Mouse (Mus musculus) intestine, embryonic 14.5 days (tissue): ENCODE results near the gene Pum2. TPM values are rescaled to one million over a fixed set of nuclear protein-coding genes. Genes with fewer than 3 reads are reported as not detected.
A peak's percentile ranks its signal among the peaks of the same experiment; 100 is the strongest.

Experiments used
- ATAC-seq: fragments of 200-750 bp; cut with Nextera tagmentation; replicated peaks from 2 replicates; pipeline ENCODE4 v1.8.0; 2017; ENCODE audit warnings: low read depth, moderate number of reproducible peaks, moderate TSS enrichment, moderate library complexity; ENCODE audit not compliant: low FRiP score, low TSS enrichment
- DNase-seq: peaks from one replicate; pipeline ENCODE4 v3.0.0-alpha.2; 2018; ENCODE audit warnings: low spot score
- H3K27ac ChIP-seq: fragments of 300-500 bp; sonication (generic); 2 replicates; pipeline ENCODE4 v1.5.1; 2014; ENCODE audit warnings: low read depth, mild to moderate bottlenecking, control low read depth
- H3K27me3 ChIP-seq: fragments of 300-500 bp; sonication (generic); replicated peaks from 2 replicates; pipeline ENCODE4 v1.6.1; 2014; ENCODE audit warnings: low read length, control low read depth; ENCODE audit not compliant: control insufficient read depth, insufficient read depth
- H3K36me3 ChIP-seq: fragments of 300-500 bp; sonication (generic); 2 replicates; pipeline ENCODE4 v1.6.1; 2014; ENCODE audit warnings: low read length, control low read depth; ENCODE audit not compliant: control insufficient read depth, insufficient read depth
- H3K4me1 ChIP-seq: fragments of 300-500 bp; sonication (generic); replicated peaks from 2 replicates; pipeline ENCODE4 v1.6.1; 2014; ENCODE audit warnings: low read length, control low read depth, mixed read lengths; ENCODE audit not compliant: control insufficient read depth, insufficient read depth
- H3K4me2 ChIP-seq: fragments of 300-500 bp; sonication (generic); 2 replicates; pipeline ENCODE4 v1.6.1; 2014; ENCODE audit warnings: low read length
- H3K4me3 ChIP-seq: fragments of 300-500 bp; sonication (generic); 2 replicates; pipeline ENCODE4 v1.5.1; 2014; ENCODE audit warnings: low read depth, low read length, control low read depth, mixed read lengths
- H3K9ac ChIP-seq: fragments of 300-500 bp; sonication (generic); 2 replicates; pipeline ENCODE4 v1.6.1; 2014; ENCODE audit warnings: mild to moderate bottlenecking, low read length
- H3K9me3 ChIP-seq: fragments of 300-500 bp; sonication (generic); 2 replicates; pipeline ENCODE4 v1.6.1; 2016; ENCODE audit warnings: low read length, control low read depth; ENCODE audit not compliant: control insufficient read depth
- WGBS: fragments of 180-500 bp; shearing (Covaris S2); extraction: QIAGEN DNeasy Blood & Tissue Kit; methylation state at CpG from one replicate; pipeline ENCODE4 v1.1.7; 2014; 5-methylcytosine and 5-hydroxymethylcytosine counted together
- polyA plus RNA-seq: library from polyadenylated mRNA; unstranded; fragments of >200 nt; fragmentation: Nextera tagmentation; extraction: Ambion mirVana; gene quantifications from 2 replicates; pipeline ENCODE4 v1.2.1, GENCODE M21; 2014

Pum2 gene
- polyA plus RNA-seq, 1 experiment from 2014 or later = 59.2 TPM

DNA sequence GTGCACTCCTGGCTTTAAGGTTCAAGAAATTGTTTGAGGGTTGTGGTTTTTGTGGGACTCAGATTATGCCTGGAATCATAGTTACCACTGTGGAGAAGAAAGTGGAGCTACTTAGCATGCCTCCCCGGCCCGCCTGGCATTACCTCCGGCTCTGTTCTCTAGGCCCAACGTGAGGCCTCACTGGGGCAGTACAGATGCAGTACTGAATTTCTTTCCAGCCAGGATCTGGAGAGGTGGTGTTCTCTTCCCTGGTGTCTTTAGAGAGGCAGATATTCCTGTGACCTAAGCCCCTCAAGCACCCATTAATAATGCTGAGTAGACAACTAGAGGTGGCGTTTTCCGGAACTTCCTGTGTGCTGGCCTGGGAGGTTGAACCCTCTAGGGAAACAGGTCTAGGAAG is 99.4 kb downstream of the Pum2 start:
- WGBS = 23% methylated on average over 6 of the region's 6 CpGs
- no peak for ATAC-seq
- H3K9ac ChIP-seq = peak overlapping the region; percentile 91; the same call in 1 of the 2 replicates

DNA sequence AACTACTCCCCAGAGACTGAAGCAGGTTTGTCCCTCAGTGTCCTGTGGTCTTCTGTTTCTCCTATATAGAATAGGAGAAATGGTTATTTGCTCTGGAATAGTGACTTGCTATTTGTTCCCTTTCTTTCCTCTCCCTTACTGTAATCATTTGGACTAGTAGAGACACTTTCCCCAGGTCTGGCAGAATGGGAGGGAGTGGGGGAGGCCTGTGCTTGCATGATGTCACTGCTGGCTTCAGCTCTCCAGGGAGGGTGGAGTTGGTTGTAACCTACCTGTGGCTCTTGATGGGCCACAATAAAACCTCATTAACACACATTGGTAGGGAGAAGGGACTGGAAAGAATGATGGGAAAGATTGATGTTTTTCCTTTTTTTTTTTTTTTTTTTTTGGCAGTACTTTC is 100.2 kb downstream of the Pum2 start:
- Histone ChIP-seq H3K4me1 (peaks cover 13% of the 10 kb centered on the region), H3K27me3 (no peaks in the 10 kb centered on the region), H3K9me3 (no peaks in the 10 kb centered on the region), H3K27ac (no peak overlapping the region), H3K36me3 (no peaks in the 10 kb centered on the region), H3K9ac (no peak overlapping the region), H3K4me3 (no peak overlapping the region), H3K4me2 (no peak overlapping the region; the same call in 1 of the 2 replicates)
- DNase-seq (no peak), ATAC-seq (no peak)

More for the DNA sequence above, 99.4 kb downstream of the Pum2 start:
- Histone ChIP-seq H3K4me2 (peak overlapping the region; percentile 55), H3K4me3 (peak overlapping the region; percentile 95), H3K9me3 (no peaks in the 10 kb centered on the region), H3K27ac (no peak overlapping the region), H3K27me3 (no peaks in the 10 kb centered on the region), H3K36me3 (no peaks in the 10 kb centered on the region), H3K4me1 (peaks cover 13% of the 10 kb centered on the region)
- peak; percentile 60 for DNase-seq

DNA sequence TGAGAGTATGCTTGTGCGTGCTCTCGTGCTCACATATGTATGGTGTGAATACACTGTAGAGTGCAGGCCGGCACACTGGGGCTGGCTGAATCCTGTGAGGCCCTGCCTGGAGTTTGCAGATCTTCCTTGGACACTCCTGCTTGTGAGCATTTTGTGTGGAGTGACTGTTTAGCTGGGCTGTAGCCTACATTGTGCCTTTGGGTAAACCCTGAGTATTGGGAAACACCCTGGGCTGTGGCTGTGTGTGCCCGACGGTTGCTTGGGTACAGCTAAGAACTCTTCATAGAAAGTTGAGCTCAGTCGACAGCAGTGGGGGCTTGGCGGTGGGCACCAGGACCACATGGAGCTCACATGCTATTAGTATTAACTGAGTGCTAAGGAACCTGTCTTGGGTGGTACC is 102.3 kb downstream of the Pum2 start:
- DNase-seq (no peak), ATAC-seq (no peak)
- H3K27ac ChIP-seq = no peak overlapping the region
- H3K4me2 ChIP-seq = no peak overlapping the region
- no peaks in the 10 kb centered on the region for H3K36me3 ChIP-seq
- peaks cover 23% of the 10 kb centered on the region for H3K4me1 ChIP-seq
- no peaks in the 10 kb centered on the region for H3K9me3 ChIP-seq
- no peak overlapping the region for H3K4me3 ChIP-seq
- no peaks in the 10 kb centered on the region for H3K27me3 ChIP-seq
- 92% methylated on average over 7 of the region's 7 CpGs for WGBS
- no peak overlapping the region for H3K9ac ChIP-seq

DNA sequence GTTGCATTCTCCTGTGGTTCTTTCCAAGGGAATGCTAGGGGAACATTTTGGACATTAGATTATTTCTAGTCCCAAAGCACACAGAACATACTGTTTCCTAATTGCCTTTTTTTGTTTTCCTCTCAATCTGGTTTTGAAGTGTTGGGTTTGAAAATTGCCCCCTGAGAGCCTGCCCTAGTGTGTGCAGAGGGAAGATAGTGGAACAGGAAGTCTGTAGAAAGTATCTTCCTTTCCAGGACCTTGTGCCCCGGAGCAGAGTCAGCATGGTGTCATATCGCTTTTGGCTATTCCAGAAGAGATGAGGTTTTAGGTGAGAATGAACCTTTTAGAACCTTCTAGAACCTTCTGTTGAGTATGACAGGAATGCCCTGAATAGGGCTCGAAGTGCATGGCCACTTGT is 102.8 kb downstream of the Pum2 start:
- no peak overlapping the region for H3K27ac ChIP-seq
- 82% methylated on average over 3 of the region's 3 CpGs for WGBS
- no peaks in the 10 kb centered on the region for H3K9me3 ChIP-seq
- H3K36me3 ChIP-seq = no peaks in the 10 kb centered on the region
- no peak overlapping the region for H3K4me2 ChIP-seq
- DNase-seq (no peak), ATAC-seq (no peak)
- H3K27me3 ChIP-seq = no peaks in the 10 kb centered on the region
- H3K4me3 ChIP-seq = no peak overlapping the region
- peaks cover 26% of the 10 kb centered on the region for H3K4me1 ChIP-seq
- no peak overlapping the region for H3K9ac ChIP-seq

DNA sequence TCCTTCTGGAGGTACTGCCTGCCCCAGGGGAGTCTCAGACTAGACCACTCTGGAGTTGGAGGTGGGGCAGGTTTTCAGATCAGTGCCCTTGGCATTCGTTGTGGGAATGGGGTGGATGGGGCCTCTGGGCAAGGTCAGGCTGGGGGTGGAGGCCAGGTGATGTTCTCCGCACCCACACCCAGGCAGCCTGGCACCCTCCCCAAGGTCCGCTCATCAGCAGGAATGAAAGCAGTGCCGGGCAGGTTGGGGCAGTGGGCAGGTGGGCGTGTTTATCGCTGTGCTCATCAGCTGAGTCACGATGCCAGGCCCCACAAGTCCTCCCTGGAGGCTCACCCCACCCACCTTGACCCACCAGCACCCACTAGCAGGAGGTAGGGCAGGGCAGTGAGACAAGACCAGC is 104.2 kb downstream of the Pum2 start:
- no peak overlapping the region for H3K4me2 ChIP-seq
- WGBS = 86% methylated on average over 7 of the region's 7 CpGs
- H3K27ac ChIP-seq = no peak overlapping the region
- H3K4me3 ChIP-seq = no peak overlapping the region
- H3K4me1 ChIP-seq = peaks cover 25% of the 10 kb centered on the region
- no peak for ATAC-seq
- DNase-seq = no peak
- no peaks in the 10 kb centered on the region for H3K36me3 ChIP-seq
- no peak overlapping the region for H3K9ac ChIP-seq
- H3K27me3 ChIP-seq = no peaks in the 10 kb centered on the region
- no peaks in the 10 kb centered on the region for H3K9me3 ChIP-seq

DNA sequence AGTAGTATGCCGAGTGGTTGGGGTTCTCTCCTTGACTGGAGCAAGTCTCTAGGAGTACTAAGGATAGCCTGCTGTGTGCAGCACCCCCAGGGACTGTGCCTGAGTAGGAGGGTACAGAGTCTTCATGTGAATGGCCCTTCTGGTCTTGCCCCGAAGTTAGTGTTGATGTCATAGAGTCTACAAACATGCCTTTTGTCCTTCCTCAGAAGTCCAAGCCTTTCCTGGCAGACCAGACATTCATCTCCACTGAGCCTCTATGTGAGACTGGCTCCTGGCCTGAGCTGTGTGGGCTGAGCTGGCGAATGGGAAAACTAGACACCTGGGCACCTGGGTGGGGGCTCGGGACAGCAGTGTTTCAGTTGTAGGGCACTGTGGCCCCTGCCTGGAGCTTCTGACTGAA is 105.9 kb downstream of the Pum2 start:
- Histone ChIP-seq H3K4me1 (peaks cover 13% of the 10 kb centered on the region; the same call in 1 of the 2 replicates), H3K27ac (no peak overlapping the region), H3K27me3 (no peaks in the 10 kb centered on the region), H3K9ac (no peak overlapping the region), H3K9me3 (no peaks in the 10 kb centered on the region), H3K4me2 (no peak overlapping the region), H3K4me3 (no peak overlapping the region), H3K36me3 (no peaks in the 10 kb centered on the region)
- no peak for ATAC-seq
- no peak for DNase-seq
- WGBS = 78% methylated on average over 4 of the region's 4 CpGs

DNA sequence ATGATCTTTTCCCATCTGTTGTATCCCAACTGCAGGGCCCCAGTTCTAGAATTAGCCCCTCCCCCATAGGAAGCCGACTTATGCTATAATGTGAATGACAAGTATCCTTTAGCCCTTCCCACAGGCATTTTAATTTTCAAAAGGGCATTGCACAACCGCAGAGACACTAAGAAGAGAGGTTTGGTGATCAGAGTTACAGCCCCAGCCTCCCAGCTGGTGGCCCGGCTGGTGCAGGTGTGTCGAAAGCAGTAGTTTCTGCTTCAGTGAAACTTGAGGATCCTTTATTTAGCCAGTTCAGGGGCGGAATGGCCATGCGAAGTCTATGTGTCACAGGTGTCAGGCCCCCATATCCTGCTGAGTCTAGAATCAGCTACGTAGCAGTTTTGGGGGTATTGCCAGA is 107.2 kb downstream of the Pum2 start:
- H3K9ac ChIP-seq = no peak overlapping the region
- no peak for ATAC-seq
- H3K4me1 ChIP-seq = peaks cover 13% of the 10 kb centered on the region; the same call in 1 of the 2 replicates
- no peaks in the 10 kb centered on the region for H3K36me3 ChIP-seq
- 80% methylated on average over 7 of the region's 7 CpGs for WGBS
- H3K9me3 ChIP-seq = no peaks in the 10 kb centered on the region
- DNase-seq = no peak
- no peaks in the 10 kb centered on the region for H3K27me3 ChIP-seq
- no peak overlapping the region for H3K27ac ChIP-seq
- H3K4me2 ChIP-seq = no peak overlapping the region
- H3K4me3 ChIP-seq = no peak overlapping the region

DNA sequence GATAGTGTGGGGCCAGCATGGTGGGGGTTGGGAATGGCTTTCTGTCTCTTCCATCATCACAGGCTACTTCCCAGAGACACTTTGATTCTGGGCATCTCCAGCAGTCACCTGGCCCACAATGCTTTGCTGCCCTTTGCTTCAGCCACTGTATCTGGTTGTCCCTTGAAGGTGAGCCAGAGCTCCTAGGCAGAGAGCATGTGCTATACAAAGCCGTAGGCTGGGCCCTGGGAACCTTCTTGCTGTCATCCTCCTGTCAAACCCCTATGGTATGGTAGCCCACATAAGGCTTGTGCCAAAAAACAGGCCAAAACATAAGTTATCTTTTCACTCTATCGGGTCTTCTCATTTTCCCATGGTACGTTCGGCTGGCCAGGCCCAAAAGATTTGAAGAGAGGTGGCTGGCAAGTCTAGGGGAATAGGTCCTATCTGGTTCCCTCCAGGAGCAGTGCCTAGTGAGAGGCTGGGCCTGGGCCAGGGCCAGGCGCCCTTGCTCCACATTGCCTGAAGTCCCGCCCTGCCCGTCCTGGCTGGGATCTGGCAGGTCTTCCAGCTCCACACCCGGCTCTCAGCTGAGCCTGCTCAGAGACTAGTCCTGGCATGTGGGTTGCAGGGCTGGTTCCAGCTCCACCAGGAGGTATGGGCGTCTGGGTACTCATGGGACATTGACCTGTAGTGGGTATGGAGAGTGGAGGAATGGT is 107.9 kb downstream of the Pum2 start:
- Histone ChIP-seq H3K9ac (no peak overlapping the region), H3K27me3 (no peaks in the 10 kb centered on the region), H3K4me3 (no peak overlapping the region), H3K27ac (no peak overlapping the region), H3K4me2 (no peak overlapping the region), H3K36me3 (no peaks in the 10 kb centered on the region), H3K4me1 (peaks cover 13% of the 10 kb centered on the region; the same call in 1 of the 2 replicates), H3K9me3 (no peaks in the 10 kb centered on the region)
- DNase-seq (no peak), ATAC-seq (no peak)
- WGBS = 80% methylated on average over 9 of the region's 9 CpGs

DNA sequence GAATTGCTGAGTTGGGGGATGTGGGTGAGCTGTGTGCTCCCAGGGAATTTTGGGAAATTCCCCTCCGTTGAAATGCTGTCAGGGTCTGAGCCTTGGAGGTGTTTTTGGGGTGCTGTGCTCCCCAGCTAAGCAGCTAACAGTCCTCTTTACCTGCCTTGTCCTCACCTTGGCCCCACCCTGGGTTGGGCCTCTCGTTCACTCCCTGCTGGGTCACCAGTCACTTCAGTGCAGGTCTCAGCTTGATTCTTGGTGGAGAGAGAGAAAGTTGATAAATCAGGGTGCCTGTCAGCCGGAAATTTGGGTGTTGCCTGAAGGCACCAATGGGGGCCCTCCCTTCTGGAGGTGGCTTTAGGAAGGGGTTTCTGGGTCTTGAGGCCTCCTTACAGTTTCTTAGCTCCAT is 108.6 kb downstream of the Pum2 start:
- no peak overlapping the region for H3K27ac ChIP-seq
- H3K4me3 ChIP-seq = no peak overlapping the region
- H3K4me2 ChIP-seq = no peak overlapping the region
- ATAC-seq (no peak), DNase-seq (no peak)
- no peaks in the 10 kb centered on the region for H3K9me3 ChIP-seq
- H3K9ac ChIP-seq = no peak overlapping the region
- H3K4me1 ChIP-seq = peaks cover 13% of the 10 kb centered on the region; the same call in 1 of the 2 replicates
- no peaks in the 10 kb centered on the region for H3K27me3 ChIP-seq
- 85% methylated on average over 3 of the region's 3 CpGs for WGBS
- H3K36me3 ChIP-seq = no peaks in the 10 kb centered on the region
